19 mouse cellular contexts compared by ENCODE assay signal in genomic region chr1:55661381-55661780, GRCm38 (mm10).
"Had no signal": no experiment of that assay in that cellular context is flagged by ENCODE, and none has a peak within 500 bp of the region (broad histone marks: within the 10 kb centered on the region; RNA-seq: fewer than 3 reads in every experiment).

No protein-coding gene starts in this region.

- ATAC-seq: midbrain, embryonic 16.5 days had no signal

- H3K27ac ChIP-seq: midbrain, embryonic 10.5 days; midbrain, embryonic 12.5 days; neural tube, embryonic 13.5 days; neural tube, embryonic 15.5 days had no signal

- H3K9me3 ChIP-seq: midbrain, embryonic 10.5 days; midbrain, embryonic 12.5 days; neural tube, embryonic 13.5 days; neural tube, embryonic 15.5 days had no signal

- H3K4me3 ChIP-seq: midbrain, embryonic 10.5 days; midbrain, embryonic 12.5 days; myocyte; neural tube, embryonic 13.5 days; neural tube, embryonic 15.5 days had no signal

- H3K27me3 ChIP-seq: neural tube, embryonic 13.5 days; neural tube, embryonic 15.5 days had no signal

- DNase-seq: lung, adult 18-20 months; lung, embryonic 14.5 days; lung, postnatal 10 days; lung, postnatal 4 days; midbrain, embryonic 14.5 days; retina, postnatal 1 day; right cerebral cortex, adult 18-20 months; right cerebral cortex, postnatal 25 days; right cerebral cortex, postnatal 4 days; spleen, adult 18-20 months; thymus, adult 18-20 months; thymus, postnatal 14 days; thymus, postnatal 36 days had no signal

- H3K36me3 ChIP-seq: midbrain, embryonic 10.5 days; midbrain, embryonic 12.5 days; neural tube, embryonic 13.5 days; neural tube, embryonic 15.5 days had no signal

- H3K9ac ChIP-seq: lung, embryonic 14.5 days; midbrain, embryonic 12.5 days; neural tube, embryonic 13.5 days; neural tube, embryonic 15.5 days had no signal

- H3K4me2 ChIP-seq: lung, embryonic 14.5 days; midbrain, embryonic 12.5 days; neural tube, embryonic 13.5 days; neural tube, embryonic 15.5 days had no signal
